Mouse (Mus musculus) kidney, adult 8-10 months (tissue): ENCODE measurements at regions not wholly inside any gene's neighbourhood (a gene's known extent, or its start where the extent isn't known, plus 50 kb on each side); places are given as distances from the start of the nearest gene placed in this dataset.
A peak's percentile ranks its signal among the peaks of the same experiment; 100 is the strongest.
"Not testable (repeated sequence)": the region's sequence is repeated elsewhere in the genome, so short reads cannot be mapped to it uniquely, and the experiment has no call there.

ENCODE experiments used
- DNase-seq, 2 experiments: peaks; one replicate each; pipeline ENCODE4 v3.0.0; 2022

GRCm38 (mm10) chr1:4570730-4571129 is 237.0 kb upstream of the Gm37988 start:
- DNase-seq, result no peak

DNA sequence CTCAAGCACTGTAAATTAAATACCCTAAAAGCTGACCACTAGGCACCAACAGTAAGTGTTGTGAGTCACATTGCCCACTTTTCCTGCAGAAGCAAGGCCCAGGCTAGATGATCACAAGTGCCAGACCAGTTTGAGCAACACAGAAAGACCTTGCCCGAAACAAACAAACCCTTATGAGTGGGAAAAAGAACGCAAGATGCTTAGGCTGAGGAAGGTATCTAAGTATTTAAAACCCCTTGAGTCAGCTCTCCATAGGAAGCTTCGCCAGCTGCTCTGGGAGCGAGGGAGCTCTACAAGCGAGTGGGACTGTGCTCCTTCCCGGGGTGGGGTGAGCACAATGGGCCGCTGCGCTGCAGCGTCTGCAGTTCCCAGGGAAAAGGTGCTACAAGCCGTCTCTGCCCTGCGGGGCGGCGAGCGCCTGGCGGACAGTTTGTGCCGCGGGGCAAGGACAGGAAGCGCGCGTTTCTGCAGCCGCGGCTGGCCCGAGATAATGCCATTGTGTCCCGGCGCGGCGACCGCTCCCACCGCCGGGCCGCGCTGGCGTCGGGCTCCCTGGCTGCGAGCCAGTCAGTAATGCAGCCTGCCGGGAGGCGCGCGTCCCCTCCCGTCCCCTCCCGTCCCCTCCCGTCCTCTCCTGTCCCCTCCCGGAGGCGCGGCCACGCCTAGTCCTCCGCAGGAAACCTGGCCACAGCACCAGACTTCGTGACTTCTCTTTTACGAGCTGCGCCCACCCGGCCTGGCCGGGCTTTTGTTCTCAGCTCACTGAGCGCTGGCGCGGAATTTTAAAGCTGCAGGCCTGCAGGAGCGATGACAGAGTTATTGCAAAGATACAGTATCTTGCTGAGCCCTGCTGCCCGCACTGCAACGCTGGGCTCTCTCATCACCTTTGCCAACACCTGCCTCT is 236.1 kb upstream of the Gm37988 start:
- peak; percentile 55 to 57 for DNase-seq

DNA sequence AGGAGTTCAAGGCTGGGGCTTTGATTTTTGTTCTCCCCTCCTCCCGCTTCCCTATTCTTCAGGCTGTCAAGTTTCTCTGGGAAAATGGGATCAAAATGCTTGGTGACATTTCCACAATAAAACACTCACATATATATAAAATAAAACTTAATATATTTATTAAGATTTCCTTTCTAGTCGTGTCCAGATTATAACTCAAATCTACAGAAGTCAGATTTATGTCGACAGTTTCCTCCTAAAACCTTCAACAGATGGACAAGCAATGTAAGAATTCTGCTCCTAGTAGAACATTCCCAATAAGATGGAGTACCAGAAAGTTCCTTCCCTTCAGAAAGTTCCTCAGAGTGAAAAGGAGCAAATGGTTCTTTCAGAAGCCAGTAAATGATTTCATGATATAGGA is 235.4 kb upstream of the Gm37988 start:
- DNase-seq, result no peak

GRCm38 (mm10) chr1:4574101-4574500 is 233.6 kb upstream of the Gm37988 start:
- DNase-seq, result no peak

GRCm38 (mm10) chr1:4576957-4577356 is 230.7 kb upstream of the Gm37988 start:
- DNase-seq, result no peak

- peak in 1 of 2 experiments; percentile 7 for DNase-seq
Observed at GRCm38 (mm10) chr1:4582534-4582933, 225.2 kb upstream of the Gm37988 start.

- no peak for DNase-seq
Observed at GRCm38 (mm10) chr1:4597856-4598255, 209.8 kb upstream of the Gm37988 start.

DNA sequence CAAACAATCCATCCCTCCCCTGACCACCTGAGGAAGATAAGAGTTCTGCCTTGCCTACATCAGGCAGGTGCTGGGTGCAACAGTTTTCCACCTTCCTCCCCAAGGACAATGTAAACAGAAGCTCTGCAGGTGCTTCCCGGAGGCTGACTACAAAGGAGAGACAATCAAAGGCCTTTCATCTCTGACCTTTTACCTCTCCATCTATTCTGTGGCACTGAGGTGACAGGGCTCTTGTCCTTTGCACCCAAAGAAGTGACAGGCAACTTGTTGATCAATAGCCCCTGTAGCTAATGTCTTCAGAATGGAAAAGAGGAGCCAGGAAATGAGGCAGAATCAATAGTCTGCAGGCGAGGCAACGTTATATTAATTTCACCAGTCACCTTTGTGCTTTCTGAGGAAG is 209.3 kb upstream of the Gm37988 start:
- DNase-seq, result no peak

GRCm38 (mm10) chr1:4602386-4602785 is 205.3 kb upstream of the Gm37988 start:
- DNase-seq, result no peak

GRCm38 (mm10) chr1:4608824-4609223 is 198.9 kb upstream of the Gm37988 start:
- peak in 1 of 2 experiments; percentile 25 for DNase-seq

- DNase-seq, result no peak
Observed at GRCm38 (mm10) chr1:4613305-4613704, 194.4 kb upstream of the Gm37988 start.

DNA sequence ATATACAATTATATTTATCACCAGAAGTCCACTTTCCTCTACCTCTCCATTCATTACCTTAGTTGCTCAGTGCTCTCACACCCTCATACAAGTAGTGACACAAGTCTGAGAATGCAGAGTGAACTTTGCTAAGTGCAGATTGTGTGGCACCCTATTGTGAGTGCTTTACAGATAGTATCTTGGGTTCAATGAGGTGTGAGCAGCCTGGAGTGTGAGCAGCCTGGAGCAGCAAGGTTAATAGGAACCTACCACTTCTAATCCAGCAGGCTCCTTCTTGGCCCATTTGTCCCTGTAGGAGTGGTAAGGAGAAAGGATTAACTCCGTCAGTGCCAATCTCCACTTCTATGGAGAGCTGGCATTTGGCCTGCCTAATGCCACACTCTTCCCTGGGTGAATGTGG is 192.4 kb upstream of the Gm37988 start:
- DNase-seq, result no peak

GRCm38 (mm10) chr1:4617479-4617878 is 190.2 kb upstream of the Gm37988 start:
- peak in 1 of 2 experiments; percentile 11 for DNase-seq

GRCm38 (mm10) chr1:4622408-4622807 is 185.3 kb upstream of the Gm37988 start:
- peak; percentile 7 to 23 for DNase-seq

DNA sequence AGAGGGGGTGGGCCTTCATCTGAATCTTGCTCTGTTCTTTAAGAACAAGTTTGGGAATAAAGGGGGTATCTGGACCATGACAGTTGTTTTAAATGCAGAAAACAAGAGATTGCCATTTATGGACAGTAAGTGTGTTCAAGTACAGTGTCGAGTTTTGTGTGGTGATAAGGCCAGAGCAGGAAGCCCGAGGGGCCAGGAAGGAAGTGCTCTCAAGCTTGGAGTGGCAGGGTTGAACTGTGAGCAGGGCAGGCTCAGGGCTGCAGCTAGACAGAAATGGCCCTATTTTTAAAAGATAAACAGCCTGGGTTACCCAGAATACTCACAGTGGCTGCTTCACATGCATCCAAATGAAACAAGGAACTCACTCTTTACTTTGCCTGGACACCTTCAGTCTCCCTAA is 184.4 kb upstream of the Gm37988 start:
- peak in 1 of 2 experiments; percentile 13 for DNase-seq

GRCm38 (mm10) chr1:4653937-4654336 is 153.8 kb upstream of the Gm37988 start:
- peak; percentile 28 to 36 for DNase-seq

DNA sequence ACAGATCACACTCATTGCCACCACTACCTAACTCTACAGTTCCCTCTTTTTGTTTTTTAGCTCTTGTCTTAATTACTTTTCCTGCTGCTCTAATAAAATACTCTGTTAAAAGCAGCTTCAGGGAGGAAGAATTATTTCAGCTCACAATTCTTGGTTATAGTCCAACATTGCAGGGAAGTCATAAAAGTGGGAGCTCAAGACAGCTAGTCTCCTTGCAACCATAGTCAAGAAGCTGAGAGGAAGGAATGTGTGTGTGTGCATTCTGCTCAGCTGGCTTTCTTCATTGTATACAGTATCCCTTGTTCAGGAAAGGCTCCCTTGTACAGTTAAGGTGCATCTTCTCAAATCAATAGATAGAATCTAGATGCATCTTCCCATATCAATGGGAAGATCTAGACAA is 152.4 kb upstream of the Gm37988 start:
- DNase-seq, result no peak

DNA sequence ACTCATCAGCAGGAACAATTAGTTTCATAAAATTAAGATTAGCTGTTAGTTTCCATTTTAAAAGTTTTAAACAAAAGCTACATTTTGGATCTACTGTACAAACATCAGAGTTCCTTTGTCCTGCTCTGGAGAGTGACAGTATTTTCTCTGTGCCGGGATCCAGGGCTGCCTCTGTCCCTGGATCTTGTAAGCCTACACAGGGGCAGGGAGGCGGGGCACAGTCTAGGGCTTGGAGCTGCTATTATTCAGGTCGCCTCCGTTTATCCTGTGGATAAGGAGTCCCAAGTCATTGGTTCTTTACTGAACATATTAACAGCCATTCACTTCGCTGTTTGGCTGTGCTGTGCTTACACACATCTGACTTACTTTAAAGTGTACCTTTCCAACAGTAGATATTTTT is 150.8 kb upstream of the Gm37988 start:
- no peak for DNase-seq

- not testable (repeated sequence) for DNase-seq
Observed at GRCm38 (mm10) chr1:4660081-4660480, 147.6 kb upstream of the Gm37988 start.

DNA sequence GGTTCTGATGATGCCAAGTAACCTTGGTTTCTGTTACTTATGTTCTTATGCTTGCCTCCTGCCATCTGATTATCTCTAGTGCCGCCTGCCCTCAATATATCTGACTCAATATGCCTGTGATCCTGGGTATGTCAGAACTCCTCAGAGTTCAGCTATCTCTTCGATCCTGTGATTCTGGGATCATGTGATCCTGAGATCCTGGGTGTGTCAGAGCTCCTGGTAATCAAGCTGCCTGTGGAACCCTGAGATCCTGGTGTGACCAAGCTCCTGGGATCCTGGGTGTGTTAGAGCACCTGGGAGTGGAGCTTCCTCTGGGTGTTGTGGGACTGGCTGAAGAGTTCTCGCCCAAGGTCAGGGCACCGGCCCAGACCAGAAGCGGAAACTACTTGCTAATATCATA is 147.1 kb upstream of the Gm37988 start:
- DNase-seq, result not testable (repeated sequence)

- DNase-seq, result no peak
Observed at GRCm38 (mm10) chr1:4661761-4662160, 145.9 kb upstream of the Gm37988 start.

GRCm38 (mm10) chr1:4669732-4670131 is 138.0 kb upstream of the Gm37988 start:
- DNase-seq, result no peak

GRCm38 (mm10) chr1:4671237-4672019 is 136.3 kb upstream of the Gm37988 start:
- peak; percentile 26 to 64 for DNase-seq

DNA sequence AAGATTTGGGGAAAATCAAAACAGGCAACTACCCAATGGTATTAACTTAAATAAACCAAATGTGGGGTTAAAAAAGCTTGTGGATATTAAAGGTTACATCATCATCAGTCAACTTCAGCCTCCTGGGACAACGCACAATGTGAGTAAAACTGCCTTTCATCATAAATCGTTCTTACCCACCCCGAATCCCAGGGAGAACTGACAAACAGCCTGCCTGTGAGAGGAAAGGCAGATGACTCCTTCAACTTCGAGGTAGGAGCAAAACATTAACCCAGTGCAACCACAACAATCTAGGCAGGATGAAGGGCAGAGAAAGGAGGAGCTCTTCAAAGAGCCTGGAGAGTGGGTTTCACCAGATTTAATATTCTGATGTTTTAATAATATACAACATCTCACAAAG is 135.3 kb upstream of the Gm37988 start:
- no peak for DNase-seq
